Mouse (Mus musculus) retina, adult 2 months (tissue): ENCODE measurements around the gene Dolpp1.
"Not testable (repeated sequence)": the region's sequence is repeated elsewhere in the genome, so short reads cannot be mapped to it uniquely, and the experiment has no call there.

Source experiments
- DNase-seq: peaks from one replicate; pipeline ENCODE4 v3.0.0-alpha.2; 2012; ENCODE audit warnings: low read depth, low spot score

Dolpp1 gene

GRCm38 (mm10) chr2:30409454-30410176, 17.6 kb downstream of the Dolpp1 start:
- no peak for DNase-seq

DNA sequence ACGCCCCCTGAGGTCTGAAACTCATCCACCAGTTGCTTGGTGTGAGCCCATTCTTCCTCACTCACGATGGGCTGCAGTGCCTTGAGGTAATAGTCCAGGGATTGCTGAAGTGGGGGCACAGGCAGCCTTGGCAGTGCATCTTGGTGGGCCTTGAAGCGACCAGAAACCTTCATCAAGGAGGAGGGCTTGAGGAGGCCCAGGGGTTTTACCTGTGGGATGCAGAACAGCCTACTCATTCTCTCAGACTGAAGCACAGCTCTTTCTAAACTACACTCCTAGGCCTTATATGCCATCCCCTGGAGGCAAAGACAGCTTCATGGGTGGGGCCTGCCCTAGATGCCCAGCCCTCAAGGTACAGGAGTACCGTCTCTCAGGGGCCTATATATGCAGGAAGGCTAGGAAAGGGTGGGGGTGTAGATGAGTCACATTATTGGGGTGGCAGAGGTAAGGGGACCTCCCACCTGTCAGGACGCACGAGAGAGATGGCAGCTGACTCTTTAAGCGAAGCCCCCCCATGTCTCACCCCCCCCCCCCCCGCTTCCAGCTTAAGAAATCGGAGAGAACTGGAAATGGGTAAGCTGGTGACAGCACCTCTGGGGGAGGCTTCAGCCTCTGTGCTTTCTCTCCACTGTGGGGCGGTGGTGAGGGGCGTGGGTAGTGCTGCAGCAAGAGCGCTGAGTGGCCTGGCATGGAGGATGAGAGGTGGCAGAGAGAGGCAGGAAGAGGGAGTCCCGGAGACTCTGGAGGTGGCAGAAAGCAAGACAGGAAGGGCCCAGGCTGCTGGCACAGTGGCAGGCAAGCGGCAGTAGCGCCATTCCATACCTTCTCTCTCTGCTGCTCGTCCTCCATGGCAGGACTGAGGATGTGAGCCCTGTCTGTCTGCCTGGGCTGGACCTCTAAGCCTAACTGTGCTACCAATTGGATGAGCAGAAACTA, 21.3 kb downstream of the Dolpp1 start:
- no peak for DNase-seq

- no peak for DNase-seq
These were observed 22.0 kb downstream of the Dolpp1 start for GRCm38 (mm10) chr2:30414101-30414500.

DNA sequence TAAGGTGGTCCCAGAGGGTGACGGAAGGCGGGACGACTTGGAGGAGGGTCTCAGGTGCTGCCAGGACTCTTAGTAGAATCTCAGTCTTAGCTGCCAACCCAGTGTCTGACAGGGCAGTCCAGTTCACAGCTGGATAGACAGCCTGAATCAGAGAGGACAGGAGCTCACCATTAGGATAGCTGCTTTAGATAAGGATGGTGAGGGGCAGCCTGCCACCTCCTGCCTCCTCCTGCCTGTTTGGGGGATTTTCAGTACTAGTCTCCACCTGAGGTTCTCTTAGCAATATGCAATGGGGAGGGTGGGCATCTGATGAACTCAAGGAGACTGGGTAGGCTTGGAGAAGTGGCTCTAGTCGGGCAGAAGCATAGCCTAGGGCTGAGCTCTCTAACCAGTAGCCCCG, 22.6 kb downstream of the Dolpp1 start:
- no peak for DNase-seq

DNA sequence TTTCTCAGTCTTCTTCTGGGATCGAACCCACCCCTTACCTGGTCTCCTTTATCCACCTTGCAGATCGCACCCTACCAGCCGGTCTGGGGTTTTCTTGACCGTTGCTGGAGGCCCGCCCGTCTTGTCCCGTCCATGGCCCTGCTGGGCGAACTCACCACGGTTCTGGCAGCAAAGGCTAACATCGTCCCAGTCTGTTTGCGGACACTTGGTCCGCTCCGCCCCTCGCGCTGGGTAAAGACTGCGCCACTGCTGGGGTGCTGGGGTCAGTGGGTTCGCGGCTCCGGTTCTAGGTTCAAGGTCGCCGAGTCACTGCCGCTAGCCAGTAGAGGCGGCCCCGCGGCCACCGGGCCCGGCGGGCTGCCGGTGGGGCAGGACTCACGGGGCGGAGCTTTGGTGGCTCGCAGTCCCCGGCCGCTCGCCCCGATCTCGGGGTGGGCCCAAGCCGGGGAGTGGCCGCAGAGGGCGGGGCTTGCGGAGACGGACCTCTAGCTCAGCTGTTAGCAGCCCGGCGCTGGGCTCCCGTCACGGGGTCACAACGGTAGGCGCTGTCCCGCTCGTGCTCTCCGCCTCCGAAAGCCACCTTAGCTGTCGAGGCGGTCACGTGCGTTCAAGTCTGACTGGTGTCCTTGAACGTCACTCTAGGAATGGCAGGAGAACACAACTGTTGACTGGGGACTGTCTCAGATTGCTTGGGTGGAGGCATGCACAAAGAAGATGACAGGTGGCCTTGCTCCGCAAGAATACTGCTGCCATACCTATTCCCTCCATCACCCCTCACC, 23.3 kb downstream of the Dolpp1 start, which contains the start of gene Crat:
Gene Crat (minus strand): TSS at position 657 of the 779 bp plus-strand sequence.
- no peak for DNase-seq

DNA sequence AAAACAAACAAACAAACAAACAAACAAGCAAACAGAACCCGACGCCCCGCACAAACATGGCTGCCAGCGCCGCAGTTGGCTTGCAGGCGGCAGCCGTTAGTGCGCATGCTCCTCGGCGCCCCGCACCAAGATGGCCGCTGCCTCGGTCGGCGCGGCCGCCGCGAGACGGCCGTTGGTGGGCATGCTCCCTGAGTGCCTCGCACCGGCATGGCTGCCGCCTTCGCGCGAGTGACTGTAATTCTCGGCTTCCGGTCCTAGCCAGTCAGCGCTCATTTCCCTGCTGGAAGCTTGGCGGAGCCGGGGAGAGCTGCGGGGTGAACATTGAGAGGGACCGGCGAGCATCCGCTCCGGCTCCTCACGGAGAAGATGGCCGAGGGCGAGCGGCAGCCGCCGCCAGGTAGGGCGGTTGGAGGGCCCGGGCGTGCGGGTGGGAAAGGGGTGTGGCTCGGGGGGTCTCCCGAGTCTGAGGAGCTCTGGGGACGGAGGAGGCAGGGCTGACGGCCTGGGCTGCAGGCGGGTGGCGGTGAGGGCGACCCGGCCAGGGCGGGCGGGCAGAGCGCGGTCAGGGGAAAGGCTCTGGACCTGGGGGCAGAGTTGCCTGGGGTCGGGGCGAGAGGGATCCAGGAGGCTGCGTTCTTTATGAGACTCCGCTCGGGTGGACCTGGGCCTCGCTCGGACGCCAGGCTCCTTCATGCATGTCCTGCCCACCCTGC, 24.0 kb downstream of the Dolpp1 start, which contains the start of gene Ptpa:
Gene Ptpa (plus strand): TSS at position 104 of the 713 bp plus-strand sequence.
- DNase-seq, result peak; percentile 86

- no peak for DNase-seq
These were observed 24.6 kb downstream of the Dolpp1 start for GRCm38 (mm10) chr2:30416649-30416965.

DNA sequence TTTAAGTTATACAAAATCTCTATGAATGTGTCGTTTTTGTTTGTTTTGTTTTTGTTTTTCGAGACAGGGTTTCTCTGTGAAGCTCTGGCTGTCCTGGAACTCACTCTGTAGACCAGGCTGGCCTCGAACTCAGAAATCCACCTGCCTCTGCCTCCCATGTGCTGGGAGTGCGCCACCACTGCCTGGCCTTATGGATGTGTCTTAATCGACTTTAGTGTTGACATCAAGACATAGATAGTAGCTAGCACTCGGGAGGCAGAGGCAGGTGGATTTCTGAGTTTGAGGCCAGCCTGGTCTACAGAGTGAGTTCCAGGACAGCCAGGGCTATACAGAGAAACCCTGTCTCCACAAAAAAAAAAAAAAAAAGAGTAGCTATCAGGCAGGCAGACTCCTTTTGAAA, 25.1 kb downstream of the Dolpp1 start:
- not testable (repeated sequence) for DNase-seq

GRCm38 (mm10) chr2:30417595-30418165, 25.6 kb downstream of the Dolpp1 start:
- DNase-seq, result no peak

- no peak for DNase-seq
These were observed 26.2 kb downstream of the Dolpp1 start for GRCm38 (mm10) chr2:30418259-30418658.

- no peak for DNase-seq
These were observed 27.1 kb downstream of the Dolpp1 start for GRCm38 (mm10) chr2:30419112-30419511.

- DNase-seq, result no peak
These were observed 29.4 kb downstream of the Dolpp1 start for GRCm38 (mm10) chr2:30421432-30421831.

GRCm38 (mm10) chr2:30429156-30429555, 37.1 kb downstream of the Dolpp1 start:
- DNase-seq, result no peak

- DNase-seq, result peak; percentile 52
These were observed 43.5 kb downstream of the Dolpp1 start for GRCm38 (mm10) chr2:30435326-30436155.

DNA sequence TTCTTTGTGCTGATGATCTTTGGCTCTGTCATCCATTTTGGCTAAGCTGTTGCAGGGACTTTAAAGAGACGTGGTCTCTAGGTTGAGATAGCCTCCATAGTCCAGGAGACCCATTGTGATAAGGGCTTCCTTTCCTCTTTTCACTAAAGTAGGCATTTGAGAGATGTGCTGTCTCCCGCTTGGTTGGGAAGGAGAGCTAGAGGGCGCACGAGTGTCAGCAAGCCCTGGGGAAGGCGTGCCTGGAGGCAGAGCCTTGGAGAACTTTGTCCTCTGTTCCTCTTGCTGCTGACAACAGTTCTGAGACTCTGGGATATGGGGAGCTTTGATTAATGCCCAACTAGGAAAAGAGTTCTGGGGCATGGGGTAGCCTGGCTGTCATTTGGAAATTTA, 44.1 kb downstream of the Dolpp1 start:
- no peak for DNase-seq

DNA sequence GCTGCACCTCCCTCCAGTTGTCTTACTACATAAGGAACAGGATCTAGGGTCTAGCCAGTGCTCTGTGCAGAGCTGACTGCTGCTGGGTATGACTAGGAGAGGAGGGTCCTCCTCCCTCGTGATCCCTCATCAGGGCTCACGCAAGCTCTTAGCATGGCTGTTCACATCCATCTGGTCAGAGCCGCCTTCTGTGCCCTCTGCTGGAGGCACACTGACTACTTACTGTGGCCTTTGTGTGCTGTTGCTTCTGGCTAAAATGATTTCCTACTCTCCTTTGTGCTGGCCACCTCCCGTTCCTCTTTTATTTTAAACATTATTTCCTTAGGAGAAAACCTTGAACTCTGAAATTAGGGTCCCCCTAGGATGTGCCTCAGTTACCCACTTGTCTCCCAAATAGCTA, 44.8 kb downstream of the Dolpp1 start:
- no peak for DNase-seq

DNA sequence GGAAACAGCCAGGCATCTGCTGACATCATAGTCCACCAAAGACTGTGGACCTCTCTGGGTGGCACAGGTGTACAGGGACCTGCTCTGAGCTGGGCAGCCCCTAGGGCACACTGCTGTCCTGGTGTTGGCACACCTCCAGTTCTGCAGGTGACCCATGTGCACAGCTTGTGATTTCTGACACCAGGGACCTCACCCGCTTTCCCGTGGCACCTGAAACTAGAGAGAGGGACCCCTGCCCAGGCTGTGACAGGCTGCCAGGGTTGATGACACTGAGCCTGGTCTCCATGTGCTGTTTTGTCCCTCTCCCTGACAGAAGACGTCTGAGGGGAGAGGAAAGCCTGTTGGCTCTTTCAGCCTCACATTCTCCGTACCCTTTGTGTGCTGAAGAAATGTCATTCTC, 45.7 kb downstream of the Dolpp1 start:
- no peak for DNase-seq

DNA sequence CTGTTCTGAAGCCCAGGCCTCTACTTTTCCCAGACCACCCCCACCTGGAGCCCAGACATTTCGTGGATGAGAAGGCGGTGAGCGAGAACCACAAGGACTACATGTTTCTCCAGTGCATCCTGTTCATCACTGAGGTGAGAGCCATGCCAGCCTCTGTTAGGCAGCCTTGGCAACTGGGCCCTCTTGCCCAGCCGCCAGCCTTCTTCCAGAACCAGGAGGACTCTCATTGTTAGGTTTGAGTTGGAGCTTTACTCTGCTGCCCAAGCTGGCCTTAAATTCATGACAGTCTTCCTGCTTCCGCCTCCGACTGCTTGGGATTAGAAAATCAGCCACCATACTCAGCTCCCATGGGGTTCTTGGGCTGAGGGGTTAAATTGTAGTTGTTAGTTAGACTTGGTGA, 47.6 kb downstream of the Dolpp1 start:
- DNase-seq, result no peak

GRCm38 (mm10) chr2:30440211-30440700, 48.2 kb downstream of the Dolpp1 start:
- no peak for DNase-seq
